Mouse (Mus musculus) cerebellum, postnatal 36 days (tissue): ENCODE results near the gene Atxn1.
A peak's percentile ranks its signal among the peaks of the same experiment; 100 is the strongest.

Source experiments
- DNase-seq, 2 experiments: peaks; one replicate each; pipeline ENCODE4 v3.0.0; 2021 to 2022; ENCODE audit warnings: mixed read lengths in 2 of 2

Gene Atxn1

DNA sequence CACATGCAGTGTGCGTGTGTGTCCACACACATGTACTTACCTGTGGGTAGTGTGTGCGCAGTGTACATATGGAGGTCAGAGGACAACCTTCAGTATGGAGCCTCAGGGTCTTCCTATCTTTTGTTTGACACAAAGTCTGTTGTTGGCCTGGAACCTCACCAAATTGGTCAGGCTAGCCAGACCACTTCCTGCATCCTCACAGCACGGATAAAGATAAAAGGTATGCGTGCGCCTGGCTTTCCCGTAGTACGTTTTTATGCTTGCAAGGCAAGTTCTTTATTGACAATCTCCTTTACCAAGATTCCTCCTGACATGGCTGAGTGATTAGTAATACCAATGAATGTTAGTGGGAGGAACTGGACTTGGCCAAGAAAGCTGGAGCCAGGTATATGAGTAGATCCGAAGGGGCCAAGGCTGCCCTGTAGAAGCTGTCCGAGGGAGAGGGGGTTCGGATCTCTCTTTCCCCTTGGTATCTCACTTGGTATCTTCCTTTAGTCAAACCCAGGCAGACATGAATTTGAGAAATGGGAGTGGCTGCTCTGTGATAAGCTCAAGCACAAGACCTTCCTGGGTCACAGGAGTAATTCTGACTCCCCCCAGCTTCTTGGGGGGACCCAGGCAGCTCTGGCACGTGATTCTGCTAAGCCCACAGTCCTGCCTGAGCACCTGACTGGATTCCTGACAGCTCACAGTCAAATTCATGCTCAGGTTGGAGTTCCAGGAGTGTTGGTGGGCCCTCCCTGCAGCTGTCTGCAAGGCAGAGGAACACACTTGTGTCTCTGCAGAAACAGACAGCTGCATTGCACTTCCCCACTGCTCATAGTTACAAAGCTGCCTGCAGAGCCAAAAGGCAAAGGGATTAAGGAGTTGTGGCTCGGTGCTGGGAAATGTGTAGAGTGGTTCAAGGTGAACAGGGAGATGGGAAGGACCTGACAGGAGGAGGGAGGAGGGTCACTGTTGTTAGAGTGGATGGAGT, 451.5 kb downstream of the Atxn1 start:
- DNase-seq, result no peak

DNA sequence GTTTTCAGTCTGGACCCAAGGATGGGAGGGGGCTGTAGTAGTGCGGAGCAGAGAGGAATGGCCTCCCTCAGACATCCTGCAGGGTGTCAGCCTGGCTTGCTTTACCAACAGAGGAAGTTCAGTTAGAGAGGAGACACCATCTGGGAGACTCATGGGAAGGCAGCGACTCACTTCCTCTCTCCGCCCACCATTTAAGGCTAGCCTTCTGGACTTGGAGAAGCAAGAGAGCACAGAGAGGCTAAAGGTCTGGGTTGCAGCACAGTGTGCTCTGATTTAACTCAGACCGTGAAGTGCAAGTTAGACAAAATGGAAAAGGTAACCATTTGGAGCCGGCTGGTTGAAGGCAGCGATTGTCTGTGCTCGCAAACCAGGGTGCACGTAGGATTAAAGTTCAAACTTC, 452.3 kb downstream of the Atxn1 start:
- no peak for DNase-seq

DNA sequence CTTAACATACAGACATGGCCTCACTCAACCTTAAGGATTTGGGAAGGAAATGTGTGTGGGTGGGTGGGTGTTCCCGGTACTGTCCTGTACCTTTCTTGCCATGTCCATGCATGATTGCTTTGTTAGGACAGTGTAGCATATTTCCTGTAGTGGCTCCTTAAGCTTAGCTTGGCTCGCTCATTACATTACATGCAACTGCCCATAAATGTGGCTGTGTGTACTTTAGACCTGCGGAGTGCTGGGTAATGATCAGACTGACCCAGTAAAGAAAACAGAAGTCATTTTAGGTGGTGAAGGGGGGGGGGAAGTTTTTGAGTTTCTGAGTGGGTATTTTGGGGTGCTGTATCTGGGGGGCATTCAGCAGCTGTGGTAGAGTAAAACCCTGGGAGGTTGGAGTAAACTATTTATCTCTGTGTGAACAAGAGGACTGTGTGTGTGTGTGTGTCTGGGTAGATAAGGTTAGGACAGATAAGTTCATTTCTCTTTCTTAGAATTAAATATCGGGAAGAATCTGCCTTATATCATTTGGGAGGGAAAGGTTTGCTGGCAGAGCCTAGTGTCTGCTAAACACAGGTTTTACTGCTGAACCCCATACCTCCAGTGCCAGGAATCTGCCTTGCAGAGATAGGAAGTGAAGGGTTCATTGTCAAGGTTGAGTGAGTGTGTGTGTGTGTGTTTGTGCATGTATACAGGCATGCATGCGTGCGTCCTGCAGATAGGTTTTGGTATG, 452.9 kb downstream of the Atxn1 start:
- no peak for DNase-seq

GRCm38 (mm10) chr13:45509366-45509765, 455.4 kb downstream of the Atxn1 start:
- DNase-seq, result no peak

DNA sequence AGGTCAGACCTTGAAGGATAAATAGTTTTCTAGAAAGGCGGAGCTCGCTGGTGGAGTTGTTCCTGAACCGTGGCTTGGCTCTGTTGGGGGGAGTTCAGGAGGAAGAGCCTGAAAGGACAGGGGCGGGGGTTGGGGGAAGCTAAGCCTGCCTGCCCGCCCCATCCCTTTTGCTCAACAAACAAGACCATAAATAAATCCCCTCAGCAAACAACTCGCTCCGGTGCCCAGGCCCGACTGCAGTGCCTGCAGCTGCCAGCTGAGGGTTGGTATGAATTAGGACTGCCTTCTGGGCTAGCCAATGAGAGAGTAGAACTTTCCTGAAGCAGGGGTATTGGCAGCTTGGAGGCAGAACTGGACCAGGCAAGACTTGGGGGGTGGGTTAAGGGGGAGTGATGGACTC, 456.3 kb downstream of the Atxn1 start:
- peak; percentile 58 to 62 for DNase-seq

DNA sequence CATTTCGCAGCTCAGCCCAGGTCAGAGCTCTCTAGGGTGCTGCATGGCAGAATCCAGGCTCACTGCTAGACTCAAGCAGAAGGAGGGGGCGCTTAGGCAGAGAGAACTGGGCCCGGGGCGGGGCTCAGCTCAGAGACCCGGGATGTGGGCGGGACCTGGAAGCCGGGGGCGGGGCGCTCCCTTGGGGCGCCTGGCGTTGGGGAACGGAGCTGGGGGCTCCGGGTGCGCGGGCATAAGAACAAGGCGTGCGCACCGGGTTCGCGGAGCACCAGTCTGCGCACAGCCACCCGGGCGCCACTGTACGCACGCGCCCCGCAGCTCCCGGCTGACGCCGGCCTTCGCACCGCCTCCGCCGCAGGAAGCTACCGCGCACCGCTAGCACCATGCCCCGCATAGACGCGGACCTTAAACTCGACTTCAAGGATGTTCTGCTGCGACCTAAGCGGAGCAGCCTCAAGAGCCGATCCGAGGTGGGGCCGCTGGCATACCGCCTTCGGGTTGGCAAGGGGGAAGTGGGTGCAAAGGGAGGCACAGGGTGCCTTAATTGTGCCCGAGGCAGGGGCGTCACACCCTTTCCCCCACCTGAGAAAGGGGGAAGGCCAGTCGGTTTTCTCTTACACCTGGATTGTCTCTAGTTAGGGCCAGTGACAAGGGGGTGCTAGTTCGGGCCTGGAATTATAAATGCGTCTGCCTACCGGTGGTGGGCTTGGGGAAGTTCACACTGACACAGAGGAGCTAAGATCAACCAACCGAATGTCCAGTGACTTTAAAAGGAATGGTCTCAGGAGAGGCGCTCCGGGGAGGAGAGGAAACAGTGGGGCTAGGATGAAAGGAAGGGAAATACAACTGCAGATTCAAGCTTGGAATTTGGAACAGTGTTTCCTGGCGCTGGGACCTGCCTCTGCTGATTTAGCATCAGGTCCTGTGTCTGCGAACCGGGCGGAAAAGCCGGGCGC, 457.3 kb downstream of the Atxn1 start, which contains the start of gene Gmpr:
Gene Gmpr (plus strand): TSS at position 171 of the 956 bp plus-strand sequence.
- peak; percentile 67 to 73 for DNase-seq

DNA sequence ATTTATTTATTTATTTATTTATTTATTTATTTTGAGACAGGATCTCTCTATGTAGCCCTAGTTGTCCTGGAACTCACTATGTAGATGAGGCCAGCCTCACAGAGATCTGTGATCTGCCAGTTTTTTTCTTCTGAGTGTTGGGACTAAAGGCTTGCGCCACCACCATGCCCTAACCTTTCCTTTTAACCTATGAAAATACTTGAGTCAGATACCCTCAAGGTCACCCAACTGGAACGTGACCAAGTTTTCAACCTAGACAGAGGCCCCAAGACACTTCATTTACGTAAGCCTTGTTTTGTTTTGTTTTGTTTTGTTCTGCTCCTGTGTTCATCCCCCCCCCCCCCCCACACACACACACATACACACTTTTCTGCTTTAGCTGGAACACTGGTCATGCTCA, 459.3 kb downstream of the Atxn1 start:
- DNase-seq, result no peak

GRCm38 (mm10) chr13:45502791-45503190, 462.0 kb downstream of the Atxn1 start:
- no peak for DNase-seq

DNA sequence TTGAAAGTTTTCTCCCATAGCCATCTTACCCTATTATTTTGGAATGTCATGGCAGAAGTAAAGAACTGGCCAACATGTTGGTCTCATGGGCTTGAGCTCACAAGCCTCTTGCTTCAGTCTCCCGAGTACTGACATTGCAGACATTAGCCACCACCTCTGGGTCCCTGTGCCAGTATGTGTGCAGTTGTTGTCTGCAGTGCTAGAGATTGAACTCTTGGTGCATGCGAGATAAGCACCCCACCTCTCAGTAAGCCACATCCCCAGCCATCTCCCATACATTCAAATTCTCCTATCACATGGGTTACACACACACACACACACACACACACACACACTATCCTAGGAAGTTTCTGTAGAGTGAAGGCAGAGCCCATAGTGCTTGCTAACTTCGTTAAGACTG, 464.9 kb downstream of the Atxn1 start:
- no peak for DNase-seq
